Mouse (Mus musculus): ENCODE data around the gene Rgcc. TPM values are rescaled to one million over a fixed set of nuclear protein-coding genes. Genes with fewer than 3 reads are reported as not detected.

Gene Rgcc
- polyA plus RNA-seq, 1 experiment from 2014 or later, result 69.6 TPM

- no peaks in the 10 kb centered on the region for H3K36me3 ChIP-seq
- no peak overlapping the region for H3K27ac ChIP-seq
- 92% methylated on average over 9 of the region's 9 CpGs for WGBS
Observed at GRCm38 (mm10) chr14:79272991-79273390, 28.5 kb downstream of the Rgcc start.

DNA sequence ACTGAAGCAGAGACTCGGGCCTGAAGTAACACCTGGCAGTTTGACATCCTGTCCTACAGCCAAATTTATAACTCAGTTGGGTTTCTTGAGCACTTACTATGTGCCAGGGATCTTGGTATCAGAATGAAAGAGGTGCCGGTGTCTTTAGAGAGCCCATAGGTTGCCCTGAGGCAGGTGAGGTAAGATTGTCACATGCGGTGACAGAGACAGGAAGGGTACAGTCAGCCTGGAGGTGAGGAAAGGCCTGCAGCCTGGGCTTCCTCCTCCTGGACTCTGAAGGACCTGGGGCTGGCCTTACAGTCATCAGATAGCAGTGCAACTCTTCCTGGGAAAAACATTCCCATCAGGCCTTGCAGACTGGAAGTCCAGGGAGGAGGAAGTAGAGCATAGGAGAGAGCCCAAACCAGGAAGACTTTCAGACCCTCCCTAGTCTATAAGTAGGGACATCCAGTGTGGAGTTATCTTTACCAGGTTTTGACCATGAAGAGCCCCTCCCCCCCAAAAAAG is 29.2 kb downstream of the Rgcc start:
- WGBS, result 94% methylated on average over 3 of the region's 3 CpGs
- Histone ChIP-seq H3K4me1 (peaks cover 5% of the 10 kb centered on the region; the same call in 1 of the 2 replicates), H3K27ac (no peak overlapping the region), H3K4me3 (no peak overlapping the region), H3K4me2 (replicated peaks) (no peak overlapping the region), H3K9me3 (no peaks in the 10 kb centered on the region), H3K36me3 (no peaks in the 10 kb centered on the region), H3K27me3 (replicated peaks) (no peaks in the 10 kb centered on the region), H3K9ac (no peak overlapping the region)
- no peak for ATAC-seq (ENCODE audit: low FRiP score, low read depth)

More at GRCm38 (mm10) chr14:79272991-79273390, 28.5 kb downstream of the Rgcc start:
- no peak for ATAC-seq (ENCODE audit: low FRiP score, low read depth)
- Histone ChIP-seq H3K4me1 (peaks cover 5% of the 10 kb centered on the region; the same call in 1 of the 2 replicates), H3K4me2 (replicated peaks) (no peak overlapping the region), H3K27me3 (replicated peaks) (no peaks in the 10 kb centered on the region), H3K9me3 (no peaks in the 10 kb centered on the region), H3K4me3 (no peak overlapping the region), H3K9ac (no peak overlapping the region)

GRCm38 (mm10) chr14:79269551-79269950 is 31.9 kb downstream of the Rgcc start:
- no peak overlapping the region for H3K27ac ChIP-seq
- no peak overlapping the region for H3K4me3 ChIP-seq
- no peak overlapping the region for H3K9ac ChIP-seq
- no peaks in the 10 kb centered on the region for H3K27me3 ChIP-seq (replicated peaks)
- no peaks in the 10 kb centered on the region for H3K36me3 ChIP-seq
- H3K4me2 ChIP-seq (replicated peaks), result no peak overlapping the region
- peaks cover 5% of the 10 kb centered on the region; the same call in 1 of the 2 replicates for H3K4me1 ChIP-seq
- no peak for ATAC-seq (ENCODE audit: low FRiP score, low read depth)
- 86% methylated on average over 1 of the region's 1 CpGs for WGBS
- no peaks in the 10 kb centered on the region for H3K9me3 ChIP-seq

DNA sequence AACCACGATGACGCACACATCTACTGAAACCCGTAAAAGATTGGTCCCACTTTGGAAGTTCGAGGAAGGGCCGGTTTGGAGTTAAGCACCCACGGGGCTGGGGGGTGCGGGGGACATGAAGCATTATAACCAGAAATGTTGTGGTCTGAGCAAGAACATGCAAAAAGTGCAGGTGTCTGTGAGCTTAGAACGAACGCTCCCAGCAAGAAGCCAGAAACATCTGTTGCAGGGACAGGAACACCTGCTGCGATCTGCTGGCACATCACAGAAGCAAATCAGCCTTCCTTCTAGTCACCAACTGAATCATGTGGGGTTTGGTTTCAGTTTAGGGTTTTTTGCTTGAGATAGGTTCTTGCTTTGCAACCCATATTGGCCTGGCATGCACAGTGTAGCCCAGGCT is 33.6 kb downstream of the Rgcc start:
- Histone ChIP-seq H3K4me1 (no peaks in the 10 kb centered on the region), H3K9me3 (no peaks in the 10 kb centered on the region), H3K4me3 (no peak overlapping the region), H3K4me2 (replicated peaks) (no peak overlapping the region), H3K36me3 (no peaks in the 10 kb centered on the region), H3K9ac (no peak overlapping the region), H3K27me3 (replicated peaks) (no peaks in the 10 kb centered on the region), H3K27ac (no peak overlapping the region)
- ATAC-seq (ENCODE audit: low FRiP score, low read depth), result no peak
- WGBS, result 92% methylated on average over 10 of the region's 10 CpGs

GRCm38 (mm10) chr14:79267382-79267781 is 34.1 kb downstream of the Rgcc start:
- no peak overlapping the region for H3K27ac ChIP-seq
- H3K4me1 ChIP-seq, result no peaks in the 10 kb centered on the region
- no peak overlapping the region for H3K4me2 ChIP-seq (replicated peaks)
- H3K9me3 ChIP-seq, result no peaks in the 10 kb centered on the region
- 69% methylated on average over 1 of the region's 1 CpGs for WGBS
- H3K27me3 ChIP-seq (replicated peaks), result no peaks in the 10 kb centered on the region
- H3K36me3 ChIP-seq, result no peaks in the 10 kb centered on the region
- ATAC-seq (ENCODE audit: low FRiP score, low read depth), result no peak
- H3K4me3 ChIP-seq, result no peak overlapping the region
- H3K9ac ChIP-seq, result no peak overlapping the region

DNA sequence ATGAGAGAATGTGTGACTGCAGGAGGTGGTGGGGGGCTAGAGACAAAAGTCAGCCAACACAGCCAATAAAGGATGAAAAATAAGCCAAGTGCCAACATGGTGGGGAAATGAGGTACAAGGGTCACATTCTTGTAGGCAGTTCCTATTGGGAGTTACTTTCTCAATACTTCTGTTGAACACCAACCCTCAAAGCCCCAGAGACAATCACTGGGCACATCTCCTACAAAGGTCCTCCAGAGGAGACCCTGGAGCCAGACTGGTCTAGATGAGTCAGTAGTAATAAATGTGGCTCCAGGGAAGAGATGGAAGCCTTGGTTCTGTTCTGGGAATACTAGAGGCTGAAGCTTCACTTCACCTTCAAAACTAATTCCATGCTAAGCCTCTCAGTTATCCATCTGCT is 35.0 kb downstream of the Rgcc start:
- Histone ChIP-seq H3K4me3 (no peak overlapping the region), H3K36me3 (no peaks in the 10 kb centered on the region), H3K27me3 (replicated peaks) (no peaks in the 10 kb centered on the region), H3K4me1 (no peaks in the 10 kb centered on the region), H3K9ac (no peak overlapping the region), H3K4me2 (replicated peaks) (no peak overlapping the region), H3K9me3 (no peaks in the 10 kb centered on the region), H3K27ac (no peak overlapping the region)
- no peak for ATAC-seq (ENCODE audit: low FRiP score, low read depth)

DNA sequence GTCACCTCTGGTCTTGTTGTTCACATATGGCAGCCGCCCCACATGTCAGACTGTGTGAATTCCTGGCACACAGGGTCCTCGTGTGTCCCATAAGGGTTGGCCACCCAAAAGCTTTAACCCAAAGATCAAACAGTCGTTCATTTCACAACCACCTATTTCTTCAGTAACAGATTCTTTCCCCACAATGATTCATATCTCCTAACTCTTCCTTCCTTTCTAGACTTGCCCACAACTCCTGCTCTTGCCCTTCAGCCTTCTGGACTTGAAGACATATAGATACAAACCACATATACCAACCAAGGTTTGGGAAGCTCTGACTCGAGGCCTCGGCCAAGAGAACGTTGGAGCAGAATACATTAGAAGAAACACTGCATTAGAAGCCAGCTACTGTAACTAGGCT is 35.7 kb downstream of the Rgcc start:
- 88% methylated on average over 6 of the region's 6 CpGs for WGBS
- H3K4me1 ChIP-seq, result no peaks in the 10 kb centered on the region
- ATAC-seq (ENCODE audit: low FRiP score, low read depth), result no peak
- no peak overlapping the region for H3K27ac ChIP-seq
- no peak overlapping the region for H3K4me3 ChIP-seq
- no peaks in the 10 kb centered on the region for H3K9me3 ChIP-seq
- H3K36me3 ChIP-seq, result no peaks in the 10 kb centered on the region
- H3K4me2 ChIP-seq (replicated peaks), result no peak overlapping the region
- no peaks in the 10 kb centered on the region for H3K27me3 ChIP-seq (replicated peaks)
- no peak overlapping the region for H3K9ac ChIP-seq

DNA sequence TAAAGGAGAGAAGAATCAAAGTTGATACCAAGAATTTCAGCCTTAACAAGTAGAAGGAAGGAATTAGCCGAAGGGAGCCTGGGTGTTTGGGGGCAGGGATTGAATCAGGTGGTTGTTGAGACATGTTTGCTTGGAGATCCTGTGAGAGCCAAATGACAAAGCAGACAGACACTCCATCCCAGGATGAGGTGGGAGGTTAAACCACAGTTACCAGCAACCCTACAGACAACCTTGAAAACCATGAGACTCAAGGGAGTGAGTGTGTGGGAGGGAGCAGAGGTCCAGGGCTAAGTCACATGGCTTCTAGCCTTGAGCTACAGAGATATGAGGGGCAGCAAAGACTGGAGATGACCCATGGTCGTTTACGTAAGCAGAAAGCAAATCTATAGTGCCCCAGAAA is 38.1 kb downstream of the Rgcc start:
- Histone ChIP-seq H3K9me3 (no peaks in the 10 kb centered on the region), H3K27me3 (replicated peaks) (no peaks in the 10 kb centered on the region), H3K4me2 (replicated peaks) (no peak overlapping the region), H3K4me3 (no peak overlapping the region), H3K4me1 (no peaks in the 10 kb centered on the region), H3K36me3 (no peaks in the 10 kb centered on the region), H3K9ac (no peak overlapping the region), H3K27ac (no peak overlapping the region)
- no peak for ATAC-seq (ENCODE audit: low FRiP score, low read depth)
- WGBS, result 85% methylated on average over 3 of the region's 3 CpGs

- Histone ChIP-seq H3K9ac (no peak overlapping the region), H3K9me3 (no peaks in the 10 kb centered on the region), H3K27me3 (replicated peaks) (no peaks in the 10 kb centered on the region), H3K27ac (no peak overlapping the region), H3K4me3 (no peak overlapping the region), H3K36me3 (no peaks in the 10 kb centered on the region), H3K4me2 (replicated peaks) (no peak overlapping the region), H3K4me1 (no peaks in the 10 kb centered on the region)
- no peak for ATAC-seq (ENCODE audit: low FRiP score, low read depth)
- WGBS, result 89% methylated on average over 4 of the region's 4 CpGs
Observed at GRCm38 (mm10) chr14:79262677-79263076, 38.8 kb downstream of the Rgcc start.

- Histone ChIP-seq H3K4me3 (no peak overlapping the region), H3K4me2 (replicated peaks) (no peak overlapping the region), H3K27me3 (replicated peaks) (no peaks in the 10 kb centered on the region), H3K9ac (no peak overlapping the region), H3K36me3 (no peaks in the 10 kb centered on the region), H3K9me3 (no peaks in the 10 kb centered on the region), H3K27ac (no peak overlapping the region), H3K4me1 (no peaks in the 10 kb centered on the region)
- WGBS, result 81% methylated on average over 10 of the region's 10 CpGs
- no peak for ATAC-seq (ENCODE audit: low FRiP score, low read depth)
Observed at GRCm38 (mm10) chr14:79259062-79259779, 42.2 kb downstream of the Rgcc start.

DNA sequence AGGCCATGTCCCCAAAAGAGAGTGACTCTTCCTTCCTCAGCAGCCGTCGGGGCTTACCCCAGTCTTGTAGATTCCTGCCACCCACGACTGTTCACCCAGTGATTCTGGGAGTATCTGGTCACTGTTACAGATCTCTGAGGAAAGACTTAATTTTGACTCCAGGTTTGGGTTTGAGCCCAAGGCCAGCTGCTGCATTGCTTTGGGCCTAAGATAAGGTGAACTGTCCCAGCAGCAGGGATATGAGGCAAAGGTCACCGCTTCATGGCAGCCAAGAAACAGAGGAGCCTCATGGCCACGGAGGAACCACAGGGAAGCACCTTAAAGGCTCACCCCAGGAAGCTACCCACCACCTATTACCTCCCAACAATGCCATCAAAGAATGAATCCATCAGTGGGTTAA is 44.8 kb downstream of the Rgcc start:
- no peak overlapping the region for H3K9ac ChIP-seq
- H3K4me2 ChIP-seq (replicated peaks), result no peak overlapping the region
- H3K4me3 ChIP-seq, result no peak overlapping the region
- H3K4me1 ChIP-seq, result no peaks in the 10 kb centered on the region
- H3K27ac ChIP-seq, result no peak overlapping the region
- H3K9me3 ChIP-seq, result no peaks in the 10 kb centered on the region
- ATAC-seq (ENCODE audit: low FRiP score, low read depth), result no peak
- H3K36me3 ChIP-seq, result no peaks in the 10 kb centered on the region
- WGBS, result 88% methylated on average over 5 of the region's 5 CpGs
- H3K27me3 ChIP-seq (replicated peaks), result no peaks in the 10 kb centered on the region

GRCm38 (mm10) chr14:79255786-79256185 is 45.7 kb downstream of the Rgcc start:
- H3K9me3 ChIP-seq, result no peaks in the 10 kb centered on the region
- WGBS, result 95% methylated on average over 2 of the region's 2 CpGs
- no peak overlapping the region for H3K4me2 ChIP-seq (replicated peaks)
- H3K4me3 ChIP-seq, result no peak overlapping the region
- H3K36me3 ChIP-seq, result no peaks in the 10 kb centered on the region
- no peaks in the 10 kb centered on the region for H3K27me3 ChIP-seq (replicated peaks)
- no peaks in the 10 kb centered on the region for H3K4me1 ChIP-seq
- no peak for ATAC-seq (ENCODE audit: low FRiP score, low read depth)
- H3K9ac ChIP-seq, result no peak overlapping the region
- H3K27ac ChIP-seq, result no peak overlapping the region

GRCm38 (mm10) chr14:79251727-79252285 is 49.6 kb downstream of the Rgcc start:
- no peak overlapping the region for H3K4me3 ChIP-seq
- no peak overlapping the region for H3K4me2 ChIP-seq (replicated peaks)
- H3K27ac ChIP-seq, result no peak overlapping the region
- no peak overlapping the region for H3K9ac ChIP-seq
- no peaks in the 10 kb centered on the region for H3K36me3 ChIP-seq
- ATAC-seq (ENCODE audit: low FRiP score, low read depth), result no peak
- H3K9me3 ChIP-seq, result no peaks in the 10 kb centered on the region
- 76% methylated on average over 5 of the region's 5 CpGs for WGBS
- H3K4me1 ChIP-seq, result no peaks in the 10 kb centered on the region
- no peaks in the 10 kb centered on the region for H3K27me3 ChIP-seq (replicated peaks)
